Mouse (Mus musculus) urinary bladder, postnatal 25 days (tissue): ENCODE data around the gene Cars2.
"Not testable (repeated sequence)": the region's sequence is repeated elsewhere in the genome, so short reads cannot be mapped to it uniquely, and the experiment has no call there.

Experiments used
- DNase-seq: peaks from one replicate; pipeline ENCODE4 v3.0.0; 2022; ENCODE audit warnings: low spot score

The Cars2 gene

DNA sequence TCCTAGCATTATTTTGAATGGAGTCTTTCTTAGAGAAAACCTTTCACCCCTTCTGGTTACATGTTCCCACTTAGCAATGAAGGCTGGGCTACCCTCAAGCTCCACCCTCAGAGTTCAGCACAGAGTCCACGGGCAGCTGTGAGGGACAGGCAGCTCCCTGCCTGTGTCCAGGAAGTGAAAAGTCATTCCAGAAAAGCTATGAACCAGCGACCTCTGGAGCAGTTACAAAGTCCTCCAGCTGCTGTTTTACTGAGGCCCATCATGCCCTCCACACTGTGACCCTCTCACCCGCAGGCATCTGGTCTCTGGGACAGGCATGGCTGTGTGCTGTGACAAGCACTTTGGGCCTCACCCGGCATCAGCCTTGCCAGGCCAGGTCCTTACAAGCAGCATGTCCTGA is 77.5 kb downstream of the Cars2 start:
- DNase-seq, result no peak

DNA sequence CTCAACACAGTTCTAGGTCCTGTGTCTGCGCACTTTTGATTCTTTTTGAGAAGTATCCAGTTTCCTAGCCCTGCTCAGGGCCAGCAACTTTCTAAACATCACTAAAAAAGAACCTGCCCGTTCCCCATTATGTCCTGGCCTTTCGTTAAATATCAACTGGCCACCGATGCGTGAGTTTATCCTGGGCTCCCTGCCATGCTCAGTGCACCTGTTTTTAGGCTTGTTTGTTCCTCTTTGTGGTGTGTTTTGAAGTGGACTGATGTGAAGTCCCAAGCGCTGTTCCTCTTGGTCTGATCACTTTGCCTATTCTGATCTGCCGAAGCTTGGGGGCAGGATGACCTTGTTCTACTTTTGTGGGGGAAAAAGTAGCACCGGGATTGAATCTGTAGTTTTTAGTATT is 79.3 kb downstream of the Cars2 start:
- no peak for DNase-seq

DNA sequence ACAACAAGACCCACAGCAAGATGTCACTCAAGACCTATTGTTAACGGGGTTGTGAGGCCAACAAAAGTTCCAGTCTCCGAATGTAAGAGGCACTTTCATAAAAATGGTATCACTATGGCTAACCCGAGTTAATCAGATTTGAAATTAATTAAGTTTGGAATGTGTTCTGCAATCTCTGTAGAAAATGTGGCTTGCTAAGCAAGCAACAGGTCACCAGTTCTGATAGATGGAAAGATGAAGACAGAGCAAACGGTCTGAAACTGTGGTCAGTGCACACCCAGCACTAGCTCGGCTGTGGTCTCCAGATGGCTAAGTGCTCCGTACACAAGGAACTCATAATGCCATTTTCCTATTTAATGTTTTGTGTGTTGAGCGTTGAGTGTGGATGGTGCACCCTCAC is 79.9 kb downstream of the Cars2 start:
- DNase-seq, result no peak

DNA sequence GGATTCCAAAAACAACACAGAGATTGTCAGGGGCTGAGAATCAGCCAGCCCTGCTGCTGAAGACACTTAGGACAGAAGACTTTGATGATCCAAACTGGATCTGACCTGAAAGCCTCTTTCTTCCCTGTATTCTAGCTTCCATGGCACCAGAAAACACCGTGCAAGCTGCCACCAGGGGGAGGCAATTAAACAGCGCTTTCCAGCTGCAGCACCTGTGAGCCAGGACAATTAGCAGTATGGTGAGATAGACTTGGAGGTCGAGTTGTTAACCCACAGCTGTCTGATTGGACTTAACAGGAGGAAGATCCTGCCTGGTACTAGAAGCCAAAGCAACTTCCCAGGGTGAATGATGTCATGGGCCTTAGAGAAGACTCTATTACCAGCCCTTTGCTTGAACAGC is 81.5 kb downstream of the Cars2 start:
- DNase-seq, result no peak

DNA sequence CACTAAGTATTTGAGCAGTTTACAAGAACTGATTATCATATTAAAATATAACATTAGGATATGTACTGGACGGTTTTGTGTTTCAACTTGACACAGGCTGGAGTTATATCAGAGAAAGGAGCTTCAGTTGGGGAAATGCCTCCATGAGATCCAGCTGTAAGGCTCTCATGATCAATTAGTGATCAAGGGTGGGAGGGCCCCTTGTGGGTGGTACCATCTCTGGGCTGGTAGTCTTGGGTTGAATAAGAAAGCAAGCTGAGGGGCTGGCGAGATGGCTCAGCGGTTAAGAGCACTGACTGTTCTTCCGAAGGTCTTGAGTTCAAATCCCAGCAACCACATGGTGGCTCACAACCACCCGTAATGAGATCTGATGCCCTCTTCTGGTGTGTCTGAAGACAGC is 84.1 kb downstream of the Cars2 start:
- not testable (repeated sequence) for DNase-seq

DNA sequence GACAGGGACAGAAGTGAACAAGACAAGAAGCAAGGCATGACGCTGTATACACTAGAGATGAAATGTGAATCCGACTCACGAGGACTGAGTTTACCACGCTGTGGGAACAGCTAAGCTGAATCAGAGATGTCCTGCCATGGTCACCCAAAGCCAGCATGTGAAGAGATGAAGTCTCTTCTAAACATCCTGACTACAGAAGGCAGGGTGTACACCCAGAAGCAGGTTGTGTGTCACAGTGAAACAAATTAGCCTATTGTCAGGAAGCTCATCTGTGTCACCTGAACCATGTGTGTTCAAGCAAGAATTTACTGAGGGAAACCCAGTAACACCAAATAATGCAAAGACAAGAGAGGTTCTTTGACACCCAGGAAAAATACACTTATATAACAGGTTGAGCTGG is 85.0 kb downstream of the Cars2 start:
- no peak for DNase-seq

DNA sequence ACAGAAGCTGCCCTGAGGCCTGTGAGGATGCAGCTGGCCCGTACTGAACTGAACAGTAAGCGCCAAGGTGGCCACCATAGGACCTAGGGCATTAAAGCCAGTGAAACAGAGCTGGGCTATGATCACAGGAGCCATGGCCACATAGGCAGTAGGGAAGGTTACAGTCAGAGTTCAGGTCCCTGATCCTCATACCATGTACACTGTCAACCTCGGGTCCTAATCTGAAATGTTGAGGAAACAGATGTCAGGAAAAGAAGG is 85.9 kb downstream of the Cars2 start:
- DNase-seq, result no peak
